Mouse (Mus musculus): ENCODE results near the gene Hdx.
A peak's percentile ranks its signal among the peaks of the same experiment; 100 is the strongest.

Hdx gene

GRCm38 (mm10) chrX:111696356-111697282 lies at the start of gene Hdx:
TSS of gene Hdx (minus strand) at chrX:111697079.
- DNase-seq (ENCODE audit: inconsistent ontology term), result peak; percentile 85

- no peak for DNase-seq (ENCODE audit: inconsistent ontology term)
Measured at GRCm38 (mm10) chrX:111685665-111686064, 11.2 kb downstream of the Hdx start.

GRCm38 (mm10) chrX:111671685-111672084 lies 25.2 kb downstream of the Hdx start:
- no peak for DNase-seq (ENCODE audit: inconsistent ontology term)

GRCm38 (mm10) chrX:111660381-111660780 lies 36.5 kb downstream of the Hdx start:
- peak; percentile 35 for DNase-seq (ENCODE audit: inconsistent ontology term)

GRCm38 (mm10) chrX:111658671-111659070 lies 38.2 kb downstream of the Hdx start:
- DNase-seq (ENCODE audit: inconsistent ontology term), result no peak

- no peak for DNase-seq (ENCODE audit: inconsistent ontology term)
Measured at GRCm38 (mm10) chrX:111644945-111645344, 51.9 kb downstream of the Hdx start.

- DNase-seq (ENCODE audit: inconsistent ontology term), result no peak
Measured at GRCm38 (mm10) chrX:111640616-111641015, 56.3 kb downstream of the Hdx start.

GRCm38 (mm10) chrX:111597631-111598161 lies 99.2 kb downstream of the Hdx start:
- DNase-seq (ENCODE audit: inconsistent ontology term), result no peak

- DNase-seq (ENCODE audit: inconsistent ontology term), result no peak
Measured at GRCm38 (mm10) chrX:111587616-111588015, 109.3 kb downstream of the Hdx start.

GRCm38 (mm10) chrX:111577044-111577443 lies 119.8 kb downstream of the Hdx start:
- no peak for DNase-seq (ENCODE audit: inconsistent ontology term)

GRCm38 (mm10) chrX:111537859-111538258 lies 159.0 kb downstream of the Hdx start, which contains the start of gene Rps6ka6:
TSS of gene Rps6ka6 (minus strand) at chrX:111537959.
- DNase-seq (ENCODE audit: inconsistent ontology term), result no peak
